Mouse (Mus musculus): Measurements from ENCODE around the gene Satb1.

DNA sequence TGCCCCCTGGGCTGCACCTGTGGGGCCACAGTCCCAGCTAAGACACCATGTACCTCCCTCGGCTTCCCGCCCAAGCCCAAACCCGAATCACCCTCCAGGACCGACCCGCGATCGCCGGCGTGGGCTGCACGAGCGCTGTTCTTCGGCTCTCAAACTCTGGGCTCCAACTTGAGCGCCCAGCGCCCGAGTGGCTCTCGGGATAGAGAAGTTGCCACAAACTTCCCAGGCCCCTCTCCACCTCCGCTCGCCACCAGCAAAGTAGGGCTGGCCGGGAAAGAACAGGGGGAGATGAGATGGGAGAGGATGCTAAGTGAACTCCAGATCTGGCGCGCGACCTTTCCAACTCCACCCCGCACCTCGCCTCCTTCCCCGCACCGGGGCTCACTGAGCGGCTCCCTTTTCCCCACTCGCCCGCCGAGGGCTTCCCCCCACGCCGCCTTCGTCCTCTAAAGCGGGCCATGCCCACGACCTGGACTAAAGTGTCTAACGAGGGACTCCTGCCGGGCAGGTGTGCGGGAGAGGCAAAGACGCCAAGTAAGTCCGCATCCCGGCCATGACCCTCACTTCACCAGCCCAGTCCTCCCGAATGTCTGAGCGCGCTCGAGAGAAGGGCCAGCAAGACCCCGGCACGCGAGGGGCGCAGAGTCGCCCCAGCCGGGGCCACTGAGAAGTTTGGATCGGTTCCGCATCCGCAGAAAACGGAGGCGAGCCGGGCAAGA lies 1.2 kb downstream of the Satb1 start:
- TF ChIP-seq CTCF (IDR thresholded peaks at IDR 0.05; ENCODE audit: extremely low read depth, insufficient read depth, insufficient read length, insufficient replicate concordance) (no peak), POLR2A (IDR thresholded peaks at IDR 0.05; ENCODE audit: low read depth, low read length) (no peak)
